Comparison of ENCODE assay signal across 8 mouse cellular contexts in genomic region chr2:155050108-155050503, GRCm38 (mm10). TPM values are rescaled to one million over a fixed set of nuclear protein-coding genes. Genes with fewer than 3 reads are reported as not detected.
DNase-seq lines count a peak whose midpoint lies in the region; ATAC-seq lines count a peak whose summit lies in the region.

No protein-coding gene starts in this region.

- peak; percentile 16; the same call in 1 of the 2 replicates for ATAC-seq in neural tube, embryonic 11.5 days (ENCODE audit: insufficient read depth, low FRiP score, low TSS enrichment)
- no peak for ATAC-seq in hindbrain, embryonic 16.5 days
- peak; percentile 4; the same call in 1 of the 2 replicates for ATAC-seq in megakaryocyte, adult 5-6 weeks (ENCODE audit: poor library complexity, severe bottlenecking)

- intact Hi-C loops in left cerebral cortex, postnatal 10 days (cut with DNase I) = no loop called here

- H3K4me2 ChIP-seq in neural tube, embryonic 11.5 days (ENCODE audit: low read depth) = peak overlapping the region; percentile 60
- H3K4me2 ChIP-seq in hindbrain, embryonic 16.5 days (ENCODE audit: low read length) = peak overlapping the region; percentile 60

- no peaks in the 10 kb centered on the region for H3K9me3 ChIP-seq in neural tube, embryonic 11.5 days (ENCODE audit: control insufficient read depth, low read length)
- H3K9me3 ChIP-seq in erythroblast, embryonic 14.5 days (ENCODE audit: control insufficient read depth, low read length) = no peaks in the 10 kb centered on the region
- H3K9me3 ChIP-seq in hindbrain, embryonic 16.5 days (ENCODE audit: control insufficient read depth, low read length) = no peaks in the 10 kb centered on the region

- peak overlapping the region; percentile 33 for H3K9ac ChIP-seq in neural tube, embryonic 11.5 days (ENCODE audit: low read length)
- peak overlapping the region; percentile 75 for H3K9ac ChIP-seq in hindbrain, embryonic 16.5 days (ENCODE audit: low read depth, low read length)

- H3K4me3 ChIP-seq in neural tube, embryonic 11.5 days (ENCODE audit: low read depth, low read length) = peak overlapping the region; percentile 37
- peak overlapping the region; percentile 67 for H3K4me3 ChIP-seq in erythroblast, embryonic 14.5 days (replicated peaks)
- peak overlapping the region; percentile 52 for H3K4me3 ChIP-seq in hindbrain, embryonic 16.5 days (ENCODE audit: low read length)

- H3K27me3 ChIP-seq in neural tube, embryonic 11.5 days (ENCODE audit: control insufficient read depth, insufficient read depth, low read length) = no peaks in the 10 kb centered on the region
- H3K27me3 ChIP-seq in erythroblast, embryonic 14.5 days (ENCODE audit: control insufficient read depth) = no peaks in the 10 kb centered on the region
- no peaks in the 10 kb centered on the region for H3K27me3 ChIP-seq in hindbrain, embryonic 16.5 days (replicated peaks; ENCODE audit: control insufficient read depth, insufficient read depth, low read length)

- DNase-seq in neural tube, embryonic 11.5 days (ENCODE audit: low spot score) = no peak
- no peak for DNase-seq in neural tube, embryonic 10.5 days (ENCODE audit: extremely low spot score, low spot score)
- no peak for DNase-seq in left cerebral cortex, postnatal 10 days (ENCODE audit: extremely low spot score in 1 of 2, low spot score in 2 of 2)
- no peak for DNase-seq in left cerebral cortex, adult 18-20 months (ENCODE audit: low spot score in 2 of 2)
- no peak for DNase-seq in cerebellum, postnatal 25 days

- 21% methylated on average over 5 of the region's 5 CpGs for WGBS in neural tube, embryonic 11.5 days
- WGBS in hindbrain, embryonic 16.5 days = 18% methylated on average over 5 of the region's 5 CpGs

- H3K27ac ChIP-seq in neural tube, embryonic 11.5 days (ENCODE audit: low read depth, low read length) = peak overlapping the region; percentile 58
- peak overlapping the region; percentile 90 for H3K27ac ChIP-seq in hindbrain, embryonic 16.5 days (ENCODE audit: low read depth, low read length)

- no peaks in the 10 kb centered on the region for H3K36me3 ChIP-seq in neural tube, embryonic 11.5 days (ENCODE audit: control insufficient read depth, insufficient read depth, low read length)
- no peaks in the 10 kb centered on the region for H3K36me3 ChIP-seq in erythroblast, embryonic 14.5 days (ENCODE audit: control insufficient read depth)
- no peaks in the 10 kb centered on the region for H3K36me3 ChIP-seq in hindbrain, embryonic 16.5 days (ENCODE audit: control insufficient read depth, insufficient read depth, low read length)

- H3K4me1 ChIP-seq in neural tube, embryonic 11.5 days (ENCODE audit: control insufficient read depth, insufficient read depth, low read length) = peaks cover 3% of the 10 kb centered on the region; the same call in 1 of the 2 replicates
- peaks cover 30% of the 10 kb centered on the region for H3K4me1 ChIP-seq in erythroblast, embryonic 14.5 days (ENCODE audit: control insufficient read depth)
- peaks cover 5% of the 10 kb centered on the region for H3K4me1 ChIP-seq in hindbrain, embryonic 16.5 days (ENCODE audit: control insufficient read depth, insufficient read depth, low read depth, low read length)

RNA-seq across cellular contexts. Expression of gene Ahcy, which starts 24.2 kb away (rescaled TPM):
- 85.1 and 90.5 TPM in 2 replicates for polyA plus RNA-seq in neural tube, embryonic 11.5 days (2014; fragmentation: Nextera tagmentation; extraction: Ambion mirVana)
- 0.48 and 0.59 TPM in 2 replicates for polyA plus RNA-seq in erythroblast, embryonic 14.5 days (2012)
- polyA plus RNA-seq in hindbrain, embryonic 16.5 days (2015; fragmentation: Nextera tagmentation; extraction: Ambion mirVana) = 33.3 and 36.6 TPM in 2 replicates
- total RNA-seq in megakaryocyte, adult 5-6 weeks (2015) = 59.7 and 65.7 TPM in 2 replicates
- 35.9 and 37.7 TPM in 2 replicates for total RNA-seq in megakaryocyte, adult 5-6 weeks (2017)
- 10 to 100 TPM; 14.0 to 14.8 TPM for total RNA-seq in left cerebral cortex, postnatal 10 days (2021)
- 10 to 100 TPM; 13.8 to 17.2 TPM for total RNA-seq in left cerebral cortex, adult 18-20 months (2021)

RNA-seq across cellular contexts. Expression of gene Gm14226, which starts 32.0 kb away (rescaled TPM):
- 1.1 and 1.5 TPM in 2 replicates for polyA plus RNA-seq in neural tube, embryonic 11.5 days (2014; fragmentation: Nextera tagmentation; extraction: Ambion mirVana)
- not detected in 2 replicates for polyA plus RNA-seq in erythroblast, embryonic 14.5 days (2012)
- 0.19 and 0.21 TPM in 2 replicates for polyA plus RNA-seq in hindbrain, embryonic 16.5 days (2015; fragmentation: Nextera tagmentation; extraction: Ambion mirVana)
- not detected in 2 replicates for total RNA-seq in megakaryocyte, adult 5-6 weeks (2015)
- not detected in 2 replicates for total RNA-seq in megakaryocyte, adult 5-6 weeks (2017)
- under 1 TPM; 0.11 to 0.16 TPM for total RNA-seq in left cerebral cortex, postnatal 10 days (2021)
- total RNA-seq in left cerebral cortex, adult 18-20 months (2021) = under 1 TPM; 0.26 TPM
